Mouse (Mus musculus): Measurements from ENCODE around the gene Ldb2.

DNA sequence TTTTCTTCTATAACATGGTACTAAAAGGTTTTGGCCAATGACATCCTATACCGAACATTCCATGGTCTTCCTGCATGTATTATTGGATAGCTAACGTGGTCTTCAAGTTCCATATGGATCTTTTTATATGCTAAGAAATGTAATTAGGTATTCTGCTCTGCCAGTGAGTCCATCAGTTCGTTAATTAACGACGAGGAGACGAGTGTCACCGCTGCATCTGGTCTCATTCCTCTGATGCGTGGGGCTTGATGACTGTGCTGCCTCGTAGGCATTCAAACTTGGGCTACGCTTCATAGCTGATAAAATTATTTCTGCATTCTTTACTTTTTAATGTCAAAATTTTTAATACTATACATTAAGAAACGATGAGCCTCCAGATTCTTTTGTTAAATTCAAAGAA is 251.0 kb downstream of the Ldb2 start:
- no peak for TF ChIP-seq CTCF (IDR thresholded peaks at IDR 0.05)
- no peak for TF ChIP-seq EP300 (IDR thresholded peaks at IDR 0.05; ENCODE audit: insufficient read depth, low read depth, low read length)
- no peak for TF ChIP-seq POLR2A (IDR thresholded peaks at IDR 0.05; ENCODE audit: insufficient read depth, low read depth, low read length)
